Mouse (Mus musculus) midbrain, embryonic 15.5 days (tissue): ENCODE results near the gene Sox30. TPM values are rescaled to one million over a fixed set of nuclear protein-coding genes. Genes with fewer than 3 reads are reported as not detected.

Experiments used
- ATAC-seq: fragments of 200-750 bp; cut with Nextera tagmentation; replicated peaks from 2 replicates; pipeline ENCODE4 v1.8.0; 2017; ENCODE audit warnings: moderate TSS enrichment
- H3K27ac ChIP-seq: fragments of 300-500 bp; sonication (generic); 2 replicates; pipeline ENCODE4 v1.5.1; 2015; ENCODE audit warnings: mild to moderate bottlenecking, inconsistent platforms
- H3K27me3 ChIP-seq: fragments of 300-500 bp; sonication (generic); replicated peaks from 2 replicates; pipeline ENCODE4 v1.6.1; 2015; ENCODE audit warnings: inconsistent platforms
- H3K36me3 ChIP-seq: fragments of 300-500 bp; sonication (generic); replicated peaks from 2 replicates; pipeline ENCODE4 v1.6.1; 2015; ENCODE audit warnings: inconsistent platforms
- H3K4me1 ChIP-seq: fragments of 300-500 bp; sonication (generic); 2 replicates; pipeline ENCODE4 v1.6.1; 2015; ENCODE audit warnings: inconsistent platforms
- H3K4me2 ChIP-seq: fragments of 300-500 bp; sonication (generic); 2 replicates; pipeline ENCODE4 v1.6.1; 2015; ENCODE audit warnings: inconsistent platforms, mild to moderate bottlenecking, moderate library complexity
- H3K4me3 ChIP-seq: fragments of 300-500 bp; sonication (generic); 2 replicates; pipeline ENCODE4 v1.5.1; 2015; ENCODE audit warnings: mild to moderate bottlenecking, inconsistent platforms
- H3K9ac ChIP-seq: fragments of 300-500 bp; sonication (generic); 2 replicates; pipeline ENCODE4 v1.6.1; 2015; ENCODE audit warnings: mild to moderate bottlenecking, inconsistent platforms
- H3K9me3 ChIP-seq: fragments of 300-500 bp; sonication (generic); 2 replicates; pipeline ENCODE4 v1.6.1; 2016; ENCODE audit warnings: inconsistent platforms
- WGBS: fragments of 180-500 bp; shearing (Covaris S2); methylation state at CpG from one replicate; pipeline ENCODE4 v1.1.7; 2015; ENCODE audit warnings: mixed read lengths; 5-methylcytosine and 5-hydroxymethylcytosine counted together
- polyA plus RNA-seq: library from polyadenylated mRNA; unstranded; fragments of >200 nt; fragmentation: Nextera tagmentation; extraction: Ambion mirVana; gene quantifications from 2 replicates; pipeline ENCODE4 v1.2.1, GENCODE M21; 2015

The Sox30 gene
- polyA plus RNA-seq, 1 experiment from 2014 or later = 0.18 TPM

GRCm38 (mm10) chr11:46025962-46026392, 45.9 kb downstream of the Sox30 start:
- Histone ChIP-seq H3K27me3 (no peaks in the 10 kb centered on the region), H3K9ac (no peak overlapping the region), H3K9me3 (no peaks in the 10 kb centered on the region), H3K4me1 (peaks cover 11% of the 10 kb centered on the region; the same call in 1 of the 2 replicates), H3K4me2 (no peak overlapping the region), H3K36me3 (no peaks in the 10 kb centered on the region), H3K27ac (no peak overlapping the region), H3K4me3 (no peak overlapping the region)
- 51% methylated on average over 7 of the region's 7 CpGs for WGBS
- ATAC-seq = no peak

- H3K36me3 ChIP-seq = no peaks in the 10 kb centered on the region
- 88% methylated on average over 6 of the region's 6 CpGs for WGBS
- no peak overlapping the region for H3K9ac ChIP-seq
- H3K27me3 ChIP-seq = no peaks in the 10 kb centered on the region
- no peak overlapping the region for H3K27ac ChIP-seq
- no peak for ATAC-seq
- H3K4me3 ChIP-seq = no peak overlapping the region
- no peaks in the 10 kb centered on the region for H3K9me3 ChIP-seq
- H3K4me1 ChIP-seq = peaks cover 11% of the 10 kb centered on the region; the same call in 1 of the 2 replicates
- H3K4me2 ChIP-seq = no peak overlapping the region
These were observed 48.1 kb downstream of the Sox30 start for GRCm38 (mm10) chr11:46027952-46028814.

GRCm38 (mm10) chr11:46029485-46029884, 49.4 kb downstream of the Sox30 start:
- Histone ChIP-seq H3K27ac (0 out of 2 replicates have a peak overlapping the region, but pooled peaks have one; percentile 9), H3K4me1 (peaks cover 11% of the 10 kb centered on the region; the same call in 1 of the 2 replicates), H3K4me2 (no peak overlapping the region), H3K27me3 (no peaks in the 10 kb centered on the region), H3K9ac (no peak overlapping the region), H3K4me3 (no peak overlapping the region), H3K36me3 (no peaks in the 10 kb centered on the region), H3K9me3 (no peaks in the 10 kb centered on the region)
- no peak for ATAC-seq
- WGBS = 77% methylated on average over 2 of the region's 2 CpGs

GRCm38 (mm10) chr11:46030026-46030425, 49.9 kb downstream of the Sox30 start:
- H3K27me3 ChIP-seq = no peaks in the 10 kb centered on the region
- H3K9ac ChIP-seq = no peak overlapping the region
- H3K4me3 ChIP-seq = no peak overlapping the region
- WGBS = 31% methylated on average over 2 of the region's 2 CpGs
- H3K27ac ChIP-seq = 0 out of 2 replicates have a peak overlapping the region, but pooled peaks have one; percentile 28
- H3K4me2 ChIP-seq = no peak overlapping the region
- H3K4me1 ChIP-seq = peaks cover 11% of the 10 kb centered on the region; the same call in 1 of the 2 replicates
- H3K36me3 ChIP-seq = no peaks in the 10 kb centered on the region
- no peaks in the 10 kb centered on the region for H3K9me3 ChIP-seq
- peak; percentile 58; the same call in 1 of the 2 replicates for ATAC-seq

- Histone ChIP-seq H3K4me1 (peaks cover 11% of the 10 kb centered on the region; the same call in 1 of the 2 replicates), H3K9ac (no peak overlapping the region), H3K27me3 (no peaks in the 10 kb centered on the region), H3K27ac (no peak overlapping the region), H3K9me3 (no peaks in the 10 kb centered on the region), H3K36me3 (no peaks in the 10 kb centered on the region), H3K4me2 (no peak overlapping the region), H3K4me3 (no peak overlapping the region)
- ATAC-seq = no peak
- 69% methylated on average over 3 of the region's 3 CpGs for WGBS
These were observed 51.4 kb downstream of the Sox30 start for GRCm38 (mm10) chr11:46031470-46031869.

GRCm38 (mm10) chr11:46032956-46033355, 52.8 kb downstream of the Sox30 start:
- no peaks in the 10 kb centered on the region for H3K36me3 ChIP-seq
- H3K27ac ChIP-seq = no peak overlapping the region
- no peaks in the 10 kb centered on the region for H3K9me3 ChIP-seq
- WGBS = 89% methylated on average over 7 of the region's 7 CpGs
- H3K27me3 ChIP-seq = no peaks in the 10 kb centered on the region
- ATAC-seq = no peak
- H3K9ac ChIP-seq = no peak overlapping the region
- no peak overlapping the region for H3K4me2 ChIP-seq
- no peak overlapping the region for H3K4me3 ChIP-seq
- peaks cover 11% of the 10 kb centered on the region; the same call in 1 of the 2 replicates for H3K4me1 ChIP-seq

- H3K9me3 ChIP-seq = no peaks in the 10 kb centered on the region
- H3K36me3 ChIP-seq = no peaks in the 10 kb centered on the region
- no peak for ATAC-seq
These were observed 56.3 kb downstream of the Sox30 start for GRCm38 (mm10) chr11:46036374-46036773.

GRCm38 (mm10) chr11:46038901-46039300, 58.8 kb downstream of the Sox30 start:
- H3K9me3 ChIP-seq = no peaks in the 10 kb centered on the region
- no peak overlapping the region for H3K9ac ChIP-seq
- H3K27ac ChIP-seq = no peak overlapping the region
- 88% methylated on average over 15 of the region's 15 CpGs for WGBS
- H3K4me2 ChIP-seq = no peak overlapping the region
- H3K27me3 ChIP-seq = no peaks in the 10 kb centered on the region
- H3K36me3 ChIP-seq = no peaks in the 10 kb centered on the region
- H3K4me1 ChIP-seq = no peaks in the 10 kb centered on the region
- no peak overlapping the region for H3K4me3 ChIP-seq
- ATAC-seq = no peak

More at GRCm38 (mm10) chr11:46036374-46036773, 56.3 kb downstream of the Sox30 start:
- Histone ChIP-seq H3K27ac (no peak overlapping the region), H3K4me1 (no peaks in the 10 kb centered on the region), H3K4me2 (no peak overlapping the region), H3K27me3 (no peaks in the 10 kb centered on the region), H3K4me3 (no peak overlapping the region), H3K9ac (no peak overlapping the region)
- 95% methylated on average over 10 of the region's 10 CpGs for WGBS

- no peaks in the 10 kb centered on the region for H3K9me3 ChIP-seq
- H3K27ac ChIP-seq = no peak overlapping the region
- H3K27me3 ChIP-seq = no peaks in the 10 kb centered on the region
- no peaks in the 10 kb centered on the region for H3K4me1 ChIP-seq
- H3K36me3 ChIP-seq = no peaks in the 10 kb centered on the region
- WGBS = 72% methylated on average over 11 of the region's 11 CpGs
- no peak overlapping the region for H3K4me3 ChIP-seq
- no peak overlapping the region for H3K9ac ChIP-seq
- no peak overlapping the region for H3K4me2 ChIP-seq
- ATAC-seq = no peak
These were observed 59.2 kb downstream of the Sox30 start for GRCm38 (mm10) chr11:46039335-46039734.

- no peak overlapping the region for H3K27ac ChIP-seq
- H3K4me1 ChIP-seq = no peaks in the 10 kb centered on the region
- no peaks in the 10 kb centered on the region for H3K36me3 ChIP-seq
- WGBS = 90% methylated on average over 9 of the region's 9 CpGs
- no peak overlapping the region for H3K4me2 ChIP-seq
- ATAC-seq = no peak
- H3K9me3 ChIP-seq = no peaks in the 10 kb centered on the region
- no peak overlapping the region for H3K4me3 ChIP-seq
- H3K27me3 ChIP-seq = no peaks in the 10 kb centered on the region
- no peak overlapping the region for H3K9ac ChIP-seq
These were observed 60.9 kb downstream of the Sox30 start for GRCm38 (mm10) chr11:46040841-46041556.

GRCm38 (mm10) chr11:46041607-46042267, 61.6 kb downstream of the Sox30 start:
- Histone ChIP-seq H3K4me1 (no peaks in the 10 kb centered on the region), H3K4me3 (no peak overlapping the region), H3K4me2 (no peak overlapping the region), H3K9ac (no peak overlapping the region), H3K9me3 (no peaks in the 10 kb centered on the region), H3K27ac (no peak overlapping the region), H3K27me3 (no peaks in the 10 kb centered on the region), H3K36me3 (no peaks in the 10 kb centered on the region)
- WGBS = 85% methylated on average over 12 of the region's 12 CpGs
- ATAC-seq = no peak

GRCm38 (mm10) chr11:46044781-46045180, 64.7 kb downstream of the Sox30 start:
- Histone ChIP-seq H3K4me3 (no peak overlapping the region), H3K4me1 (no peaks in the 10 kb centered on the region), H3K36me3 (no peaks in the 10 kb centered on the region), H3K9me3 (no peaks in the 10 kb centered on the region), H3K27me3 (no peaks in the 10 kb centered on the region), H3K9ac (no peak overlapping the region), H3K27ac (no peak overlapping the region), H3K4me2 (no peak overlapping the region)
- ATAC-seq = no peak
- WGBS = 89% methylated on average over 5 of the region's 5 CpGs
